Comparison of ENCODE assay signal across 8 mouse cellular contexts in genomic region chr8:120336087-120336380, GRCm38 (mm10).
DNase-seq lines count a peak whose midpoint lies in the region; ATAC-seq lines count a peak whose summit lies in the region.

No protein-coding gene starts in this region.

- peaks cover 25% of the 10 kb centered on the region for H3K4me1 ChIP-seq in lung, embryonic 16.5 days (replicated peaks; ENCODE audit: control insufficient read depth, insufficient read depth, low read length)
- peaks cover 65% of the 10 kb centered on the region for H3K4me1 ChIP-seq in embryonic facial prominence, embryonic 15.5 days
- peaks cover 60% of the 10 kb centered on the region for H3K4me1 ChIP-seq in limb, embryonic 15.5 days

- no peak overlapping the region for H3K27ac ChIP-seq in lung, embryonic 16.5 days (ENCODE audit: low read length)
- peak overlapping the region; percentile 71; the same call in 1 of the 2 replicates for H3K27ac ChIP-seq in embryonic facial prominence, embryonic 15.5 days (replicated peaks)
- H3K27ac ChIP-seq in limb, embryonic 15.5 days: no peak overlapping the region

- WGBS in lung, embryonic 16.5 days: 5% methylated on average over 9 of the region's 9 CpGs
- WGBS in embryonic facial prominence, embryonic 15.5 days: 10% methylated on average over 9 of the region's 9 CpGs
- WGBS in limb, embryonic 15.5 days: 8% methylated on average over 9 of the region's 9 CpGs

- no peaks in the 10 kb centered on the region for H3K36me3 ChIP-seq in lung, embryonic 16.5 days (ENCODE audit: control insufficient read depth, insufficient read depth, low read length)
- H3K36me3 ChIP-seq in embryonic facial prominence, embryonic 15.5 days: no peaks in the 10 kb centered on the region
- no peaks in the 10 kb centered on the region for H3K36me3 ChIP-seq in limb, embryonic 15.5 days

- H3K27me3 ChIP-seq in lung, embryonic 16.5 days (ENCODE audit: control insufficient read depth, insufficient read depth, low read depth, low read length): no peaks in the 10 kb centered on the region
- no peaks in the 10 kb centered on the region for H3K27me3 ChIP-seq in embryonic facial prominence, embryonic 15.5 days
- no peaks in the 10 kb centered on the region for H3K27me3 ChIP-seq in limb, embryonic 15.5 days

- no peak for ATAC-seq in lung, embryonic 16.5 days (ENCODE audit: low read depth)
- ATAC-seq in embryonic facial prominence, embryonic 15.5 days (ENCODE audit: insufficient number of reproducible peaks, low FRiP score, low TSS enrichment, low read depth): no peak
- ATAC-seq in limb, embryonic 15.5 days (ENCODE audit: insufficient number of reproducible peaks, low FRiP score, low TSS enrichment, low read depth): no peak

- no peak overlapping the region for H3K9ac ChIP-seq in lung, embryonic 16.5 days (ENCODE audit: low read length)
- no peak overlapping the region for H3K9ac ChIP-seq in embryonic facial prominence, embryonic 15.5 days
- H3K9ac ChIP-seq in limb, embryonic 15.5 days: no peak overlapping the region

- H3K4me3 ChIP-seq in lung, embryonic 16.5 days (ENCODE audit: low read length): no peak overlapping the region
- H3K4me3 ChIP-seq in embryonic facial prominence, embryonic 15.5 days (replicated peaks): no peak overlapping the region
- no peak overlapping the region for H3K4me3 ChIP-seq in limb, embryonic 15.5 days

- H3K4me2 ChIP-seq in lung, embryonic 16.5 days (ENCODE audit: low read depth, low read length): 0 out of 2 replicates have a peak overlapping the region, but pooled peaks have one; percentile 42
- peak overlapping the region; percentile 33; the same call in 1 of the 2 replicates for H3K4me2 ChIP-seq in embryonic facial prominence, embryonic 15.5 days (replicated peaks)
- peak overlapping the region; percentile 35; the same call in 1 of the 2 replicates for H3K4me2 ChIP-seq in limb, embryonic 15.5 days

- H3K9me3 ChIP-seq in lung, embryonic 16.5 days (ENCODE audit: control insufficient read depth, low read length): no peaks in the 10 kb centered on the region
- H3K9me3 ChIP-seq in embryonic facial prominence, embryonic 15.5 days (replicated peaks): no peaks in the 10 kb centered on the region
- no peaks in the 10 kb centered on the region for H3K9me3 ChIP-seq in limb, embryonic 15.5 days

- DNase-seq in lung, postnatal 10 days: no peak
- DNase-seq in retina, postnatal 1 day: peak; percentile 91
- DNase-seq in thymus, postnatal 14 days: no peak
- DNase-seq in urinary bladder, postnatal 25 days (ENCODE audit: low spot score): no peak
- DNase-seq in layer of hippocampus, adult 9-11 months: no peak
